Mouse (Mus musculus) ES-E14 (cell line): ENCODE measurements at regions not wholly inside any gene's neighbourhood (a gene's known extent, or its start where the extent isn't known, plus 50 kb on each side); places are given as distances from the start of the nearest gene placed in this dataset.

Source experiments
- DNase-seq: peaks from one replicate; pipeline ENCODE4 v3.0.0-alpha.2; 2013; ENCODE audit warnings: low read depth, low spot score
- H3K27ac ChIP-seq: 2 replicates; pipeline ENCODE4 v1.5.1; 2012; ENCODE audit warnings: low read depth, mild to moderate bottlenecking, low read length, moderate library complexity, mixed read lengths; ENCODE audit not compliant: poor library complexity, insufficient read depth, severe bottlenecking
- H3K36me3 ChIP-seq: 2 replicates; pipeline ENCODE4 v1.6.1; 2012; ENCODE audit warnings: mild to moderate bottlenecking, low read length, moderate library complexity, mixed read lengths; ENCODE audit not compliant: control insufficient read depth, poor library complexity, insufficient read depth, severe bottlenecking
- H3K4me1 ChIP-seq, 2 experiments: fragments of 150-350 bp in 1 of 2; sonication (generic) in 1 of 2; 2 replicates each; pipeline ENCODE4 v1.6.1; 2012; ENCODE audit warnings: low read length in 2 of 2, mild to moderate bottlenecking in 1 of 2, mixed read lengths in 1 of 2; ENCODE audit not compliant: control insufficient read depth in 2 of 2, insufficient read depth in 2 of 2, poor library complexity in 1 of 2
- H3K4me3 ChIP-seq, 2 experiments: fragments of 150-350 bp in 1 of 2; sonication (generic) in 1 of 2; 2 replicates each; pipeline ENCODE4 v1.5.1; 2012; ENCODE audit warnings: low read length in 2 of 2, low read depth in 1 of 2, mild to moderate bottlenecking in 1 of 2, mixed read lengths in 1 of 2; ENCODE audit not compliant: insufficient read depth in 1 of 2, poor library complexity in 1 of 2, severe bottlenecking in 1 of 2
- H3K9ac ChIP-seq: 2 replicates; pipeline ENCODE4 v1.6.1; 2012; ENCODE audit warnings: low read depth, mild to moderate bottlenecking, low read length, mixed read lengths; ENCODE audit not compliant: poor library complexity, insufficient read depth, severe bottlenecking
- H3K9me3 ChIP-seq: fragments of 150-350 bp; sonication (generic); 2 replicates; pipeline ENCODE4 v1.6.1; 2012; ENCODE audit warnings: low read depth, mild to moderate bottlenecking, low read length; ENCODE audit not compliant: control insufficient read depth, insufficient read depth
- CHD2 ChIP-seq: IDR thresholded peaks from 2 replicates; pipeline ENCODE4 v1.6.1; 2014; ENCODE audit warnings: mild to moderate bottlenecking, low read depth, low read length, inconsistent platforms
- HCFC1 ChIP-seq: IDR thresholded peaks from 2 replicates; pipeline ENCODE4 v1.6.1; 2012; ENCODE audit warnings: low read length, inconsistent platforms, borderline replicate concordance; ENCODE audit not compliant: insufficient read depth
- MAFK ChIP-seq: IDR thresholded peaks from 2 replicates; pipeline ENCODE4 v1.6.1; 2014; ENCODE audit warnings: mild to moderate bottlenecking, low read depth, low read length, inconsistent platforms; ENCODE audit not compliant: insufficient read depth
- ZC3H11A ChIP-seq: IDR thresholded peaks from 2 replicates; pipeline ENCODE4 v1.6.1; 2012; ENCODE audit warnings: low read depth, mild to moderate bottlenecking, inconsistent platforms, low read length, borderline replicate concordance
- ZNF384 ChIP-seq: IDR thresholded peaks from 2 replicates; pipeline ENCODE4 v1.6.1; 2012; ENCODE audit warnings: low read depth, low read length, inconsistent platforms
- in situ Hi-C, 2 experiments: fragments of 600-800 bp; cut with MboI; formaldehyde crosslinking; loops; one replicate each; pipeline ENCODE4 v1.15.1; 2025; ENCODE audit warnings: low sequenced_read_pairs in 2 of 2, inconsistent platforms in 1 of 2; ENCODE audit not compliant: unreplicated experiment in 2 of 2

- no peak overlapping the region for H3K9ac ChIP-seq
Measured at GRCm38 (mm10) chr12:26903073-26903893, 434.3 kb downstream of the Cmpk2 start.

GRCm38 (mm10) chr12:26891190-26891589, 422.2 kb downstream of the Cmpk2 start:
- Histone ChIP-seq H3K9ac (no peak overlapping the region), H3K4me1 (no peaks in the 10 kb centered on the region), H3K27ac (no peak overlapping the region), H3K36me3 (no peaks in the 10 kb centered on the region), H3K4me3 (no peak overlapping the region), H3K9me3 (no peaks in the 10 kb centered on the region)
- in situ Hi-C loops = no loop called here
- DNase-seq = no peak
- TF ChIP-seq CHD2 (no peak), ZC3H11A (no peak), HCFC1 (no peak), MAFK (no peak), ZNF384 (no peak)

More at GRCm38 (mm10) chr12:26903073-26903893, 434.3 kb downstream of the Cmpk2 start:
- TF ChIP-seq CHD2 (no peak), ZC3H11A (no peak), ZNF384 (no peak), HCFC1 (no peak), MAFK (no peak)
- H3K27ac ChIP-seq = peak overlapping the region; percentile 28; the same call in 1 of the 2 replicates
- H3K36me3 ChIP-seq = no peaks in the 10 kb centered on the region
- no peak overlapping the region for H3K4me3 ChIP-seq
- peaks cover 0 to 6% of the 10 kb centered on the region in 2 experiments; a peak in 2 of 4 replicates for H3K4me1 ChIP-seq
- H3K9me3 ChIP-seq = no peaks in the 10 kb centered on the region
- in situ Hi-C loops = no loop called here
- DNase-seq = no peak

GRCm38 (mm10) chr12:26886635-26887014, 417.6 kb downstream of the Cmpk2 start:
- TF ChIP-seq MAFK (no peak), ZC3H11A (no peak), HCFC1 (no peak), ZNF384 (no peak), CHD2 (no peak)
- Histone ChIP-seq H3K27ac (no peak overlapping the region), H3K9me3 (no peaks in the 10 kb centered on the region), H3K4me3 (no peak overlapping the region), H3K4me1 (no peaks in the 10 kb centered on the region), H3K36me3 (no peaks in the 10 kb centered on the region), H3K9ac (no peak overlapping the region)
- in situ Hi-C loops = no loop called here
- no peak for DNase-seq

GRCm38 (mm10) chr12:26885831-26886634, 417.0 kb downstream of the Cmpk2 start:
- no peak for DNase-seq
- in situ Hi-C loops = no loop called here
- Histone ChIP-seq H3K9ac (no peak overlapping the region), H3K4me3 (no peak overlapping the region), H3K9me3 (no peaks in the 10 kb centered on the region), H3K4me1 (no peaks in the 10 kb centered on the region), H3K36me3 (no peaks in the 10 kb centered on the region), H3K27ac (no peak overlapping the region)
- TF ChIP-seq CHD2 = no peak
